Mouse (Mus musculus) cortical plate, adult 2 months (tissue): ENCODE results near the gene Ppp2r5a.

Experiments
- CTCF ChIP-seq: fragments of 200-500 bp; IDR thresholded peaks from 2 replicates; pipeline ENCODE4 v1.5.1; 2011; ENCODE audit warnings: mild to moderate bottlenecking, control low read depth, low read length; ENCODE audit not compliant: insufficient read depth; ENCODE audit errors: extremely low read depth
- POLR2A ChIP-seq: fragments of 200-500 bp; IDR thresholded peaks from 2 replicates; pipeline ENCODE4 v1.6.1; 2011; ENCODE audit warnings: mild to moderate bottlenecking, low read length, control low read depth; ENCODE audit not compliant: insufficient read depth; ENCODE audit errors: extremely low read depth

GRCm38 (mm10) chr1:191350355-191350754 is 52.7 kb downstream of the Ppp2r5a start:
- TF ChIP-seq POLR2A: no peak
- TF ChIP-seq CTCF: no peak
